Mouse (Mus musculus): Measurements from ENCODE around the gene Slirp.

- TF ChIP-seq CTCF (IDR thresholded peaks at IDR 0.05; ENCODE audit: borderline replicate concordance, control insufficient read depth, extremely low read depth, insufficient read depth, low read length, poor library complexity) (no peak), POLR2A (IDR thresholded peaks at IDR 0.05; ENCODE audit: control insufficient read depth, extremely low read depth, insufficient read depth, low read length, poor library complexity) (no peak)
These were observed 17.2 kb upstream of the Slirp start for GRCm38 (mm10) chr12:87426354-87427031.
